Mouse (Mus musculus): ENCODE results near the gene Rgs8. TPM values are rescaled to one million over a fixed set of nuclear protein-coding genes. Genes with fewer than 3 reads are reported as not detected.

Gene Rgs8
- polyA plus RNA-seq, 1 experiment = 0.10 TPM

- Histone ChIP-seq H3K9ac (ENCODE audit: low read depth, poor library complexity, severe bottlenecking) (no peak overlapping the region), H3K4me3 (ENCODE audit: low read depth, low read length) (no peak overlapping the region), H3K27ac (ENCODE audit: insufficient read depth, low read length) (no peak overlapping the region), H3K27me3 (ENCODE audit: control insufficient read depth, insufficient read depth, low read length, poor library complexity, severe bottlenecking) (no peaks in the 10 kb centered on the region), H3K4me1 (ENCODE audit: control insufficient read depth, insufficient read depth, low read length) (no peaks in the 10 kb centered on the region), H3K9me3 (replicated peaks; ENCODE audit: control insufficient read depth, insufficient read depth, low read length, poor library complexity, severe bottlenecking) (no peaks in the 10 kb centered on the region), H3K36me3 (ENCODE audit: control insufficient read depth, insufficient read depth, low read length, poor library complexity, severe bottlenecking) (no peaks in the 10 kb centered on the region)
- no peak for TF ChIP-seq CTCF (IDR thresholded peaks at IDR 0.05; ENCODE audit: low read depth, low read length)
- TF ChIP-seq POLR2A (IDR thresholded peaks at IDR 0.05; ENCODE audit: insufficient read depth, low read length) = no peak
- no peak for TF ChIP-seq EP300 (IDR thresholded peaks at IDR 0.05; ENCODE audit: insufficient read depth, low read depth, low read length)
Measured at GRCm38 (mm10) chr1:153685630-153686029, 32.8 kb downstream of the Rgs8 start.

GRCm38 (mm10) chr1:153692526-153692925, 39.7 kb downstream of the Rgs8 start:
- no peak overlapping the region for H3K4me3 ChIP-seq (ENCODE audit: low read depth, low read length)
- H3K9me3 ChIP-seq (replicated peaks; ENCODE audit: control insufficient read depth, insufficient read depth, low read length, poor library complexity, severe bottlenecking) = no peaks in the 10 kb centered on the region
- no peak overlapping the region for H3K27ac ChIP-seq (ENCODE audit: insufficient read depth, low read length)
- no peak overlapping the region for H3K9ac ChIP-seq (ENCODE audit: low read depth, poor library complexity, severe bottlenecking)
- TF ChIP-seq POLR2A (IDR thresholded peaks at IDR 0.05; ENCODE audit: insufficient read depth, low read length) (no peak), EP300 (IDR thresholded peaks at IDR 0.05; ENCODE audit: insufficient read depth, low read depth, low read length) (no peak), CTCF (IDR thresholded peaks at IDR 0.05; ENCODE audit: low read depth, low read length) (no peak)
- no peaks in the 10 kb centered on the region for H3K36me3 ChIP-seq (ENCODE audit: control insufficient read depth, insufficient read depth, low read length, poor library complexity, severe bottlenecking)
- H3K27me3 ChIP-seq (ENCODE audit: control insufficient read depth, insufficient read depth, low read length, poor library complexity, severe bottlenecking) = no peaks in the 10 kb centered on the region
- H3K4me1 ChIP-seq (ENCODE audit: control insufficient read depth, insufficient read depth, low read length) = no peaks in the 10 kb centered on the region

GRCm38 (mm10) chr1:153694372-153695120, 41.7 kb downstream of the Rgs8 start:
- Histone ChIP-seq H3K9me3 (replicated peaks; ENCODE audit: control insufficient read depth, insufficient read depth, low read length, poor library complexity, severe bottlenecking) (no peaks in the 10 kb centered on the region), H3K27ac (ENCODE audit: insufficient read depth, low read length) (no peak overlapping the region), H3K4me3 (ENCODE audit: low read depth, low read length) (no peak overlapping the region), H3K9ac (ENCODE audit: low read depth, poor library complexity, severe bottlenecking) (no peak overlapping the region), H3K27me3 (ENCODE audit: control insufficient read depth, insufficient read depth, low read length, poor library complexity, severe bottlenecking) (no peaks in the 10 kb centered on the region), H3K4me1 (ENCODE audit: control insufficient read depth, insufficient read depth, low read length) (no peaks in the 10 kb centered on the region), H3K36me3 (ENCODE audit: control insufficient read depth, insufficient read depth, low read length, poor library complexity, severe bottlenecking) (no peaks in the 10 kb centered on the region)
- TF ChIP-seq POLR2A (IDR thresholded peaks at IDR 0.05; ENCODE audit: insufficient read depth, low read length) (no peak), CTCF (IDR thresholded peaks at IDR 0.05; ENCODE audit: low read depth, low read length) (no peak), EP300 (IDR thresholded peaks at IDR 0.05; ENCODE audit: insufficient read depth, low read depth, low read length) (no peak)

- no peaks in the 10 kb centered on the region for H3K4me1 ChIP-seq (ENCODE audit: control insufficient read depth, insufficient read depth, low read length)
- no peaks in the 10 kb centered on the region for H3K9me3 ChIP-seq (replicated peaks; ENCODE audit: control insufficient read depth, insufficient read depth, low read length, poor library complexity, severe bottlenecking)
- no peaks in the 10 kb centered on the region for H3K36me3 ChIP-seq (ENCODE audit: control insufficient read depth, insufficient read depth, low read length, poor library complexity, severe bottlenecking)
- no peak overlapping the region for H3K4me3 ChIP-seq (ENCODE audit: low read depth, low read length)
- TF ChIP-seq POLR2A (IDR thresholded peaks at IDR 0.05; ENCODE audit: insufficient read depth, low read length) = no peak
- no peak for TF ChIP-seq EP300 (IDR thresholded peaks at IDR 0.05; ENCODE audit: insufficient read depth, low read depth, low read length)
- no peak for TF ChIP-seq CTCF (IDR thresholded peaks at IDR 0.05; ENCODE audit: low read depth, low read length)
- H3K27me3 ChIP-seq (ENCODE audit: control insufficient read depth, insufficient read depth, low read length, poor library complexity, severe bottlenecking) = no peaks in the 10 kb centered on the region
- H3K27ac ChIP-seq (ENCODE audit: insufficient read depth, low read length) = no peak overlapping the region
- no peak overlapping the region for H3K9ac ChIP-seq (ENCODE audit: low read depth, poor library complexity, severe bottlenecking)
Measured at GRCm38 (mm10) chr1:153695398-153695797, 42.6 kb downstream of the Rgs8 start.

GRCm38 (mm10) chr1:153696093-153696492, 43.3 kb downstream of the Rgs8 start:
- Histone ChIP-seq H3K9me3 (replicated peaks; ENCODE audit: control insufficient read depth, insufficient read depth, low read length, poor library complexity, severe bottlenecking) (no peaks in the 10 kb centered on the region), H3K27me3 (ENCODE audit: control insufficient read depth, insufficient read depth, low read length, poor library complexity, severe bottlenecking) (no peaks in the 10 kb centered on the region), H3K27ac (ENCODE audit: insufficient read depth, low read length) (no peak overlapping the region), H3K4me3 (ENCODE audit: low read depth, low read length) (no peak overlapping the region), H3K9ac (ENCODE audit: low read depth, poor library complexity, severe bottlenecking) (no peak overlapping the region), H3K4me1 (ENCODE audit: control insufficient read depth, insufficient read depth, low read length) (no peaks in the 10 kb centered on the region), H3K36me3 (ENCODE audit: control insufficient read depth, insufficient read depth, low read length, poor library complexity, severe bottlenecking) (no peaks in the 10 kb centered on the region)
- no peak for TF ChIP-seq EP300 (IDR thresholded peaks at IDR 0.05; ENCODE audit: insufficient read depth, low read depth, low read length)
- no peak for TF ChIP-seq CTCF (IDR thresholded peaks at IDR 0.05; ENCODE audit: low read depth, low read length)
- TF ChIP-seq POLR2A (IDR thresholded peaks at IDR 0.05; ENCODE audit: insufficient read depth, low read length) = no peak

- Histone ChIP-seq H3K4me1 (ENCODE audit: control insufficient read depth, insufficient read depth, low read length) (no peaks in the 10 kb centered on the region), H3K9ac (ENCODE audit: low read depth, poor library complexity, severe bottlenecking) (no peak overlapping the region), H3K36me3 (ENCODE audit: control insufficient read depth, insufficient read depth, low read length, poor library complexity, severe bottlenecking) (no peaks in the 10 kb centered on the region), H3K27me3 (ENCODE audit: control insufficient read depth, insufficient read depth, low read length, poor library complexity, severe bottlenecking) (no peaks in the 10 kb centered on the region), H3K4me3 (ENCODE audit: low read depth, low read length) (no peak overlapping the region), H3K9me3 (replicated peaks; ENCODE audit: control insufficient read depth, insufficient read depth, low read length, poor library complexity, severe bottlenecking) (no peaks in the 10 kb centered on the region), H3K27ac (ENCODE audit: insufficient read depth, low read length) (no peak overlapping the region)
- no peak for TF ChIP-seq EP300 (IDR thresholded peaks at IDR 0.05; ENCODE audit: insufficient read depth, low read depth, low read length)
- no peak for TF ChIP-seq POLR2A (IDR thresholded peaks at IDR 0.05; ENCODE audit: insufficient read depth, low read length)
- no peak for TF ChIP-seq CTCF (IDR thresholded peaks at IDR 0.05; ENCODE audit: low read depth, low read length)
Measured at GRCm38 (mm10) chr1:153696541-153696940, 43.7 kb downstream of the Rgs8 start.
